Mouse (Mus musculus): Measurements from ENCODE around the gene Riox1. TPM values are rescaled to one million over a fixed set of nuclear protein-coding genes. Genes with fewer than 3 reads are reported as not detected.

Riox1 gene
- polyA plus RNA-seq (2015; fragmentation: Nextera tagmentation; extraction: Ambion mirVana), result 10.6 and 12.7 TPM in 2 replicates

GRCm38 (mm10) chr12:83950493-83950839 lies at the start of gene Riox1:
TSS of gene Riox1 (plus strand) at chr12:83950608.
- peaks cover 35% of the 10 kb centered on the region for H3K4me1 ChIP-seq
- H3K36me3 ChIP-seq (replicated peaks), result 0 out of 2 replicates have a peak, but pooled peaks cover 3% of the 10 kb centered on the region
- H3K4me3 ChIP-seq, result peak within 1 kb of the TSS; percentile 81
- ATAC-seq (replicated peaks), result peak; percentile 96
- H3K4me2 ChIP-seq, result peak within 1 kb of the TSS; percentile 79
- no peaks in the 10 kb centered on the region for H3K9me3 ChIP-seq
- peak within 1 kb of the TSS; percentile 79 for H3K9ac ChIP-seq
- under 1% methylated on average over 36 of the region's 37 CpGs for WGBS
- H3K27me3 ChIP-seq (replicated peaks), result no peaks in the 10 kb centered on the region
- peak within 1 kb of the TSS; percentile 81 for H3K27ac ChIP-seq

- no peaks in the 10 kb centered on the region for H3K9me3 ChIP-seq
- H3K36me3 ChIP-seq (replicated peaks), result no peaks in the 10 kb centered on the region
- H3K9ac ChIP-seq, result no peak overlapping the region
- H3K27me3 ChIP-seq (replicated peaks), result no peaks in the 10 kb centered on the region
- no peak overlapping the region for H3K4me2 ChIP-seq
- H3K4me3 ChIP-seq, result no peak overlapping the region
- WGBS, result 94% methylated on average over 2 of the region's 2 CpGs
- H3K4me1 ChIP-seq, result no peaks in the 10 kb centered on the region
- no peak for ATAC-seq (replicated peaks)
- no peak overlapping the region for H3K27ac ChIP-seq
Observed at GRCm38 (mm10) chr12:83910451-83910850, 40.0 kb upstream of the Riox1 start.

GRCm38 (mm10) chr12:83914202-83914740 lies 36.1 kb upstream of the Riox1 start:
- ATAC-seq (replicated peaks), result no peak
- H3K36me3 ChIP-seq (replicated peaks), result no peaks in the 10 kb centered on the region
- WGBS, result 94% methylated on average over 4 of the region's 4 CpGs
- H3K27ac ChIP-seq, result no peak overlapping the region
- no peaks in the 10 kb centered on the region for H3K9me3 ChIP-seq
- H3K4me3 ChIP-seq, result no peak overlapping the region
- no peaks in the 10 kb centered on the region for H3K4me1 ChIP-seq
- H3K27me3 ChIP-seq (replicated peaks), result no peaks in the 10 kb centered on the region
- H3K4me2 ChIP-seq, result no peak overlapping the region
- no peak overlapping the region for H3K9ac ChIP-seq

- 90% methylated on average over 1 of the region's 1 CpGs for WGBS
- Histone ChIP-seq H3K27me3 (replicated peaks) (no peaks in the 10 kb centered on the region), H3K4me3 (no peak overlapping the region), H3K4me1 (0 out of 2 replicates have a peak, but pooled peaks cover 2% of the 10 kb centered on the region), H3K9me3 (no peaks in the 10 kb centered on the region), H3K9ac (no peak overlapping the region), H3K4me2 (no peak overlapping the region), H3K27ac (no peak overlapping the region), H3K36me3 (replicated peaks) (no peaks in the 10 kb centered on the region)
- no peak for ATAC-seq (replicated peaks)
Observed at GRCm38 (mm10) chr12:83914797-83915196, 35.6 kb upstream of the Riox1 start.

GRCm38 (mm10) chr12:83916884-83917283 lies 33.5 kb upstream of the Riox1 start:
- no peak overlapping the region for H3K4me3 ChIP-seq
- no peak overlapping the region for H3K4me2 ChIP-seq
- H3K4me1 ChIP-seq, result peaks cover 12% of the 10 kb centered on the region
- no peak overlapping the region for H3K9ac ChIP-seq
- no peak overlapping the region for H3K27ac ChIP-seq
- H3K27me3 ChIP-seq (replicated peaks), result no peaks in the 10 kb centered on the region
- WGBS, result 78% methylated on average over 9 of the region's 9 CpGs
- H3K9me3 ChIP-seq, result no peaks in the 10 kb centered on the region
- H3K36me3 ChIP-seq (replicated peaks), result no peaks in the 10 kb centered on the region
- ATAC-seq (replicated peaks), result no peak

DNA sequence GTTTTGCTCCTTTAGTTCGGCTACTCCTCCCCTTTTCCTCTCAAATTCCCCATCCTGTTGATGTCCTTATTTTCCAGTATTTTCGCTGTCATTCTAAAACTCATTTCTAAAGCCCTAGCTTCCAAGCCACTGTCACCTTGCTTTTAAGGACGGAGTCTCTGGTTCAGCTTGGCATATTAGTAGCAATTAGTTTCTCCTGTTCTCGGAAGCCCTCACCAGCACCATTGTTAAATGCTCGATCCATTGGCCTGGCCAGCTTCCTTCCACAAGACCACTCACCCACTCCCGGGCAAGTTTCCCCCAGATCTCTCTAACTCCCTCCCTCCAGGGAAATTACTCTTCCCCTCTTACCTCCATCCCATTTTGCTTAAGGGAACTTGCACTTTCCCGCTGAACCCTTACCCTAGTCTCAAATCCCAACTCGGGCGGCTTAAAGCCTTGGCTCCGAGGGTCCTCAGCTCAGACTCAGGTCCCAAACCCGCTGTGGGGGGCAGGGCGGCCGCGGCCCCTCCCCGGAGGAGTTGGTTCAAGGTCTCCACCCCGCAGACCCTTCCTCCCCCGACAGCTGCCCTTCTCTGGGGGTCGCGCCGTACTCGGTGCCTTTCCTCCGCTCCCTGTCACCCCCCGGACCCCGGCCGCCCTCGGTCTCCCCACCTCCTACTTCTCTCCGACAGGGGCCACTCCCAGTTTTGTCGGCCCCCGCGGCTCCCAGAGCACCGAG lies 29.5 kb upstream of the Riox1 start:
- no peaks in the 10 kb centered on the region for H3K36me3 ChIP-seq (replicated peaks)
- peak overlapping the region; percentile 89 for H3K27ac ChIP-seq
- H3K4me2 ChIP-seq, result peak overlapping the region; percentile 85
- no peaks in the 10 kb centered on the region for H3K9me3 ChIP-seq
- WGBS, result under 1% methylated on average over 31 of the region's 31 CpGs
- H3K27me3 ChIP-seq (replicated peaks), result no peaks in the 10 kb centered on the region
- H3K9ac ChIP-seq, result peak overlapping the region; percentile 72
- H3K4me3 ChIP-seq, result peak overlapping the region; percentile 84
- ATAC-seq (replicated peaks), result no peak
- H3K4me1 ChIP-seq, result peaks cover 19% of the 10 kb centered on the region

DNA sequence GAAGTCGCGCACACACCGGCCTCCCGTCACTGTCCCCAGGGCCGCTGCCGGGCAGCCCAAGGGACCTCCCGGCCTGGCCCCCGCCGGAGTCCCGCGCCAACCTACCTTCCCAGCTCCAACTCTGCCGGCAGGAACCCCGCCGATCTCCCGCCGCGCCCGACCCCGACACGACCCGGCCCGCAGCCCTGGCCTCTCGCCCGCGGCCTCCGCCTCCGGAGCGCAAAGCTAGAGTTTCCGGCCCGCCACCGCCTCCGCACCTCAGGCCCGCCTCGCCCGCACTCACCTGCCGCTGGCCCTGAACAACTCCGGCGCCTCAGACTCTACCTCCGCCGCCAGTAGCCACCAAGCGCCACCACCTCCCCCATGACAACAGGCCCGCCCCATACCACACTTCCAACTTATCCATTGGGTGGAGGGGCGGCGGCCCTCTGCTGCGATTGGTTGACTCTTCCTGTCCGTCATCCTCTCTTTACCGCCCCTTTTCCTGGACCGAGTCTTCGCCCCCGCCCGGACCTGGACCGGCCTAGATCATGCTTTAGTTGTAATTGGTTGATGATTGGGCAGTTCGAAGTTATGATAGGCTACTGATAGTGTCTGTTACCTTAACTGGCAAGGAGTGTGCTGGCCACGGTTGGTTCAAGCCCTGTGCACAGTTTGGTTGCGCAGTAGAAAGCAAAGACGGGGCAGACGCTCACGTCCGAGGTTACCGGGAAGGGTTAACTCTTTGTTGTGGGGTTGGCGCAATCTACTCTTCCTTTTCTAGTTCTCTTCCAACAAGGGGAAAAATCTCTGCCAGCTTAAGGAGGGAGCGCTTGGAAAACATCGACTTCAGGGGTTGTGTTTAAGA lies 28.6 kb upstream of the Riox1 start, which contains the start of gene Numb:
Gene Numb (minus strand): TSS at position 400 of the 847 bp plus-strand sequence.
- WGBS, result under 1% methylated on average over 61 of the region's 63 CpGs
- peak; percentile 100 for ATAC-seq (replicated peaks)
- Histone ChIP-seq H3K27ac (peak within 1 kb of the TSS; percentile 89), H3K9me3 (no peaks in the 10 kb centered on the region), H3K4me1 (peaks cover 19% of the 10 kb centered on the region), H3K9ac (peak within 1 kb of the TSS; percentile 72), H3K4me3 (peak within 1 kb of the TSS; percentile 84), H3K36me3 (replicated peaks) (no peaks in the 10 kb centered on the region), H3K27me3 (replicated peaks) (no peaks in the 10 kb centered on the region), H3K4me2 (peak within 1 kb of the TSS; percentile 85)

DNA sequence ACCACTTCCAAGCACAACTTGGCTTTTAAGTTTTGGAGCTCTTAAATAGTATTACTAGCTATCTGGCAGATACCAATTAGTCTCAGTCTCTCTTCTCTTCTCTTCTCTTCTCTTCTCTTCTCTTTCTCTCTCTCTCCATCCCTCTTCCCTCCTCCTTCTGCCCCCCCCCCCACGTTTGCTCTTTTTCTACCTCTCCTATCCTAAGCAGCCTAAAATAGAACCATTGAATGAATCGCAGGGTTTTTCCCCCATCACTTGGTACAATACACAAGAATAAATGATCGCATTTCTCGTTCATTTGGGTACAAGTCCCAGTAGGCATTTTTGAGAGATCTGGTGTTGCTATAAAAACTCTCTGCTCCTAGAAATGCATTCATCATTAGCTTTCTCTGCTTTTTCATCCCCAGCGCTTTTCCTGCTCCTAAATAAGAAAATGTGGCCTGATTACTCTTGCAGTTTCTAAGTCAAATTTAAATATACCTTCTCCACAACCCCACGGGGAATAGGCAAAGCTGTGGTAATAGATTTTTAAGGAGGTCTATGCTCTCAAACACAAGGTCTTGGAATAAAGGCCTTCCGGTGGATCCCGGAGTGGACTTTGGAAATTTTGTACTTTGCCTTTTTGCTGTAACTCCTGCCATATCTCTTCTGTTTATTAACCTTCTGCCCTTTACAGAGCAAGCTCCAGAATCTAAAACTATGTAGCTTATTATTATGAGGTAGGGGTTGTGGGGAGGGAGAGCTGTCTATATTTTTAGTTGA lies 27.5 kb upstream of the Riox1 start:
- Histone ChIP-seq H3K4me1 (peaks cover 19% of the 10 kb centered on the region), H3K9me3 (no peaks in the 10 kb centered on the region), H3K27me3 (replicated peaks) (no peaks in the 10 kb centered on the region), H3K27ac (no peak overlapping the region), H3K4me3 (peak overlapping the region; percentile 84), H3K4me2 (peak overlapping the region; percentile 52), H3K36me3 (replicated peaks) (no peaks in the 10 kb centered on the region), H3K9ac (no peak overlapping the region)
- WGBS, result 36% methylated on average over 8 of the region's 8 CpGs
- no peak for ATAC-seq (replicated peaks)

GRCm38 (mm10) chr12:83923486-83923859 lies 26.9 kb upstream of the Riox1 start:
- H3K4me2 ChIP-seq, result no peak overlapping the region
- WGBS, result 81% methylated on average over 1 of the region's 1 CpGs
- no peak for ATAC-seq (replicated peaks)

GRCm38 (mm10) chr12:83924332-83924731 lies 26.1 kb upstream of the Riox1 start:
- Histone ChIP-seq H3K9ac (no peak overlapping the region), H3K27me3 (replicated peaks) (no peaks in the 10 kb centered on the region), H3K4me2 (no peak overlapping the region), H3K4me3 (no peak overlapping the region), H3K9me3 (no peaks in the 10 kb centered on the region), H3K27ac (no peak overlapping the region), H3K36me3 (replicated peaks) (no peaks in the 10 kb centered on the region), H3K4me1 (peaks cover 19% of the 10 kb centered on the region)
- 71% methylated on average over 3 of the region's 3 CpGs for WGBS
- no peak for ATAC-seq (replicated peaks)

More at GRCm38 (mm10) chr12:83923486-83923859, 26.9 kb upstream of the Riox1 start:
- Histone ChIP-seq H3K27me3 (replicated peaks) (no peaks in the 10 kb centered on the region), H3K36me3 (replicated peaks) (no peaks in the 10 kb centered on the region), H3K4me3 (no peak overlapping the region), H3K9ac (no peak overlapping the region), H3K4me1 (peaks cover 19% of the 10 kb centered on the region), H3K9me3 (no peaks in the 10 kb centered on the region), H3K27ac (no peak overlapping the region)

DNA sequence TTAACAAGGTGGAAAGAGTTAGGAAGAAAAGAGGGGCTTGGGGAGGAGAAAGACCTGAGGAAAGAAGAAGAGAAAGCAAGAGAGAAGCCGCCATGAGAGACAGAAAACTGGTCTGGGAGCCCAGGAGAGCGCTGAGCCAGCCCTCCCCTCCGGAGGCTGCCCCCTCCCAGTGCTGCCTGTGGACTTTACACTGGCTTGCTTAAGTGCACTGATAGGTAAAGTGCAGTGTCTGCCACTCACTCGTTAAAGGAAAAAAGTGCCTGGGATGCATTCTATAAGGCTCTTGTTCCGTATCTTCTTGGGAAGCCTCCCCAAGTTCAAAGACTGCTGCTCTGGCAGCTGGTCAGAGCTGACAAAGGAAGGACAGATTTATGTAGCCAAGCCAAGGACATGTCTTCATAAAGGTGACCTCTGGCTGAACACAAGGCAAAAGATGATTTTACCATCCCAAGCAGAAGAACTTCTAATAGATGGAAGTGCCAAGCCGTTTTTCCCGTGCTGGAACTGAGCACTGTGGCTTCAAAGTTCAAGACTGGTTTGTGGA lies 25.2 kb upstream of the Riox1 start:
- WGBS, result 66% methylated on average over 7 of the region's 7 CpGs

More for the DNA sequence above, 25.2 kb upstream of the Riox1 start:
- H3K4me2 ChIP-seq, result no peak overlapping the region
- H3K27ac ChIP-seq, result no peak overlapping the region
- H3K36me3 ChIP-seq (replicated peaks), result no peaks in the 10 kb centered on the region
- H3K4me3 ChIP-seq, result no peak overlapping the region
- no peak overlapping the region for H3K9ac ChIP-seq
- ATAC-seq (replicated peaks), result no peak
- no peaks in the 10 kb centered on the region for H3K9me3 ChIP-seq
- no peaks in the 10 kb centered on the region for H3K27me3 ChIP-seq (replicated peaks)
- peaks cover 13% of the 10 kb centered on the region for H3K4me1 ChIP-seq

All from midbrain, embryonic 15.5 days (tissue).